Mouse (Mus musculus) embryonic fibroblast, embryonic 13.5 days (primary cell): ENCODE measurements around the gene Gm20388.

Source experiments
- CTCF ChIP-seq: IDR thresholded peaks from 2 replicates; pipeline ENCODE4 v1.5.1; 2011; ENCODE audit warnings: mild to moderate bottlenecking, control low read depth, low read length, moderate library complexity, borderline replicate concordance; ENCODE audit not compliant: insufficient read depth
- POLR2A ChIP-seq: IDR thresholded peaks from 2 replicates; pipeline ENCODE4 v1.6.1; 2011; ENCODE audit warnings: low read depth, mild to moderate bottlenecking, control low read depth, low read length, moderate library complexity

GRCm38 (mm10) chr8:124113108-124113507 is 4202.5 kb downstream of the Gm20388 start:
- TF ChIP-seq CTCF (no peak), POLR2A (no peak)
